Mouse (Mus musculus) gastrocnemius, postnatal 25 days (tissue): ENCODE results near the gene Selp. TPM values are rescaled to one million over a fixed set of nuclear protein-coding genes. Genes with fewer than 3 reads are reported as not detected.

Source experiments
- DNase-seq: peaks from one replicate; pipeline ENCODE4 v3.0.0; 2022
- long read RNA-seq, 2 experiments: library from polyadenylated mRNA; stranded (forward); transcript quantifications; one replicate each; pipeline ENCODE4 v2.0.0; 2021
- total RNA-seq, 2 experiments: library from RNA; stranded (reverse); gene quantifications; 1 replicate in 1 of 2; 2 replicates in 1 of 2; pipeline ENCODE4 v1.2.3; 2021

Selp gene
- 1 to 10 TPM in 1 of 2 experiments, under 1 TPM in 1; 0.36 to 1.8 TPM for total RNA-seq
- long read RNA-seq, experiment 1: 0 reads
- long read RNA-seq, experiment 2, partial matches to known transcripts: 1 of 1 reads
- long read RNA-seq, experiment 2, other reads (novel, unspliced or antisense): 0 of 1 reads

- DNase-seq: no peak
These were observed at the start of gene Selp for GRCm38 (mm10) chr1:164114947-164115493. Selp (plus strand) TSS chr1:164115264.

- no peak for DNase-seq
These were observed 45.8 kb upstream of the Selp start for GRCm38 (mm10) chr1:164069261-164069660.

GRCm38 (mm10) chr1:164070461-164070860 is 44.6 kb upstream of the Selp start:
- DNase-seq: no peak

- no peak for DNase-seq
These were observed 44.0 kb upstream of the Selp start for GRCm38 (mm10) chr1:164071111-164071510.

- DNase-seq: no peak
These were observed 43.1 kb upstream of the Selp start for GRCm38 (mm10) chr1:164072001-164072400.

GRCm38 (mm10) chr1:164073091-164073490 is 42.0 kb upstream of the Selp start:
- no peak for DNase-seq

- no peak for DNase-seq
These were observed 41.3 kb upstream of the Selp start for GRCm38 (mm10) chr1:164073803-164074202.

- DNase-seq: no peak
These were observed 40.4 kb upstream of the Selp start for GRCm38 (mm10) chr1:164074606-164075140.

GRCm38 (mm10) chr1:164075416-164075815 is 39.6 kb upstream of the Selp start:
- DNase-seq: no peak

GRCm38 (mm10) chr1:164076441-164076840 is 38.6 kb upstream of the Selp start:
- no peak for DNase-seq

- no peak for DNase-seq
These were observed 38.0 kb upstream of the Selp start for GRCm38 (mm10) chr1:164077031-164077430.

- DNase-seq: no peak
These were observed 36.7 kb upstream of the Selp start for GRCm38 (mm10) chr1:164078323-164078741.

GRCm38 (mm10) chr1:164079091-164079490 is 36.0 kb upstream of the Selp start:
- no peak for DNase-seq

- no peak for DNase-seq
These were observed 32.0 kb upstream of the Selp start for GRCm38 (mm10) chr1:164083046-164083445.

GRCm38 (mm10) chr1:164086797-164087196 is 28.3 kb upstream of the Selp start:
- no peak for DNase-seq

- no peak for DNase-seq
These were observed 27.2 kb upstream of the Selp start for GRCm38 (mm10) chr1:164087872-164088271.

GRCm38 (mm10) chr1:164096780-164097179 is 18.3 kb upstream of the Selp start:
- no peak for DNase-seq

GRCm38 (mm10) chr1:164097911-164098310 is 17.2 kb upstream of the Selp start:
- DNase-seq: no peak

GRCm38 (mm10) chr1:164098372-164098771 is 16.7 kb upstream of the Selp start:
- DNase-seq: no peak

GRCm38 (mm10) chr1:164109763-164110162 is 5.3 kb upstream of the Selp start:
- no peak for DNase-seq

- DNase-seq: no peak
These were observed 4.3 kb upstream of the Selp start for GRCm38 (mm10) chr1:164110591-164111329.

GRCm38 (mm10) chr1:164114280-164114679 is 784 bp upstream of the Selp start:
- DNase-seq: no peak

GRCm38 (mm10) chr1:164115647-164116046 is 583 bp downstream of the Selp start:
- no peak for DNase-seq
